Mouse (Mus musculus) left cerebral cortex, adult 11 months (tissue): ENCODE measurements around the gene Podxl2.
A peak's percentile ranks its signal among the peaks of the same experiment; 100 is the strongest.

Experiments
- DNase-seq: peaks from one replicate; pipeline ENCODE4 v3.0.0; 2022; ENCODE audit warnings: low spot score

The Podxl2 gene

DNA sequence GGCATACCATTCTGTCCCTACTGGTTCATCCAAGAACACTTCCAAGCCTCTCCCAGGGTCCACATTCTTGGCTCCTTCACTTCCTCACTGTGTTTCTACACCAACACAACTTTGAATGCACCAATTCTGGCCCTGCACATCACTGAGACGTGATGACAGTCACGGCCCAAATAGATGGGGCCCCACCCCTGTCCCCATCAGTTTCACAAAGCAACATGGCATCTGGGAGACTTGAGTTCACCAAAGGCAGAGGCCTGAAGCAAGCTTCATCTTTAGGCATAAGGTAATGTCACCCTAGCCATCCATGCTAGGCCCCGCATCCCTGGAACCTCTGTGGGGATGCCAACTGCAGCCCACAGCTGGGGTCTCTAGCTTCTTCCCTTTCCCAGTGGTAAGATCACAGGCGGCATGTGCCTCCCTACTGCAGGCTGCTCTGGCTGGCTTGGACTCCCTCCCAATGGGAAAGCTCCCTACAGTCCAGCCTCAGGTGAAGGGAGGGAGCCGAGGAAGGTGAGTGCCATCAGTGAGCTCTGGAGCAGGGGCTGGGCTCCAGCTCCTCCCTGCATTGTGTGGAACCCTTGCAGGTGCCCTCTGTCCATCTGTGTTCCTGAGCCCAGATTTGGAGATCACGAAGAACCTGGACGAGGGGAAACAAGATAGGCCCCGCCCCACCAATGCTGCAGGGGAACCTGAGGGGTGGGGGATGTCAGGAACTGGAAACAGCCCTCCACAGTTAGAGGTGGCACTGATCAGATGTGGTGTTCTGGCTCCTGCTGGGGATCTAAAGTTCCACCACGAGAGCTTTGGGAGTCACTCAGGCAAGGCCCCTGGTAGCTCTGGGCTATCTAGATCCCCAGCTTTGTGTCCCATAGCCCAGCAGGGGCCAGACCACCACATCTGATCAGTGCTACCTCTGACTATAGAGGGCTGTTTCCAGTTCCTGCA is 30.8 kb downstream of the Podxl2 start:
- no peak for DNase-seq

- DNase-seq = no peak
These were observed 31.6 kb downstream of the Podxl2 start for GRCm38 (mm10) chr6:88843241-88843640.

DNA sequence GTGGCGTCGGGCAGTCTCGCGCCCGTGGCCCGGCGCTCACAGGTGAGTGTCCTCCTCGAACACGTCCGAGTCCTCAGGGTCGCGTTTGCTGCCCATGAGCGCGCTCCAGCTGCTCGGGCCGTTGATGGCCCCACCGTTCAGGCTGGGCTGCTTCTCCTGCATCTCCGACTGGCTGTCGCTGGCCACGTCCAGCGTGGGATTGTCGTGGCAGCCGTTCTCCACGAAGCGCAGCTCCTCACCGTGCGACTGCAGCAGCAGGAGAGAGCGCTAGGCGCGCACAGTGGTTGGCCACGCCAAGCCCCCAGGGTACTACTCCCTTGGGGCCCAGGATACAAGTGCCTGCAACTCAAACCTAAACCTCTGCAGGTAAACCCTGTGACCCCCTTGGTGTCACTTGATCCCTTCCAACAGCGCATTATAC is 32.1 kb downstream of the Podxl2 start:
- DNase-seq = no peak

DNA sequence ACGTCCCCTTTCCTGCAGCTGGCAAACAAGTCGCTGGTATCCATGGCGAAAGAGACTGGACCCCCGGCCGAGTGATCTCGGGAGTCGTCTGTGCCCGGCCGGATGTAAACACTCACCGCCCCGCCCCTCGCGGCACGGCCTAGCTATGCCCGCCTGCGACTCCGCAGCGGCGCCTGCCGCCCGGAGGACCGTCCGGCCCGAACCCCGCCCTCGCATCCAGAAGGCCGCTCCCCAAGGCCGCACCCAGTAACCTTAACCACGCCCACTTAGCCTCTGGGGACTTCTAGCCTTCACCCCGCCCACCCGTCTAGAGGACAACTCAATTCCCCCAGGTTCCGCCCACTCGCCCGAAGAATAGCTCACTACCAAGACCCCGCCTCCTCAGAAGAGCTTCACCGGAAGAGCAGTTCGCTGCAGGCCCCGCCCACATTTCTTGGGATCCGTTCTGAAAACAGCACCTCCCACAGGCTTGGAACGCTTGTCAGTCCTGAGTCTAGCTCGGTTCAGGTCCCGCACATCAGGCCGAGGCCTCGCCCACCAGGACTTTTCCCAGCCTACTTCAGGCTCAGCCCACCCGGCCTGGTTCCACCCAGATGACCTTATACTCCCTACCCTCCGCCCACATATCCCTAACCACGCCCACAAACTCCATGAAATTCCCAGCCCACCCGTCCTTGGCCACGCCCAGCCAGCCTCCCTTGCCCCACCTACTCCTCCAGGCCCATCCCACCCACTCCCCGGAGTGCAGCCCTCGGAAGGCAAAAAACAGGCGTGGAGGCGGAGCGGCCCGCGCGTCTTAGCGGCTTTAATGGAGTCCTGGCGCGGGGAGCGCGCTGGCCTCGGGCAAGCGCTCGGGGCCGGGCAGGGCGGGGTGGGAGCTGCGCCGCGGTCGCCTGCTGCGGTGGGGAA is 32.8 kb downstream of the Podxl2 start, which contains the start of gene Abtb1:
Gene Abtb1 (minus strand): TSS at position 204 of the 909 bp plus-strand sequence.
- peak; percentile 99 for DNase-seq

DNA sequence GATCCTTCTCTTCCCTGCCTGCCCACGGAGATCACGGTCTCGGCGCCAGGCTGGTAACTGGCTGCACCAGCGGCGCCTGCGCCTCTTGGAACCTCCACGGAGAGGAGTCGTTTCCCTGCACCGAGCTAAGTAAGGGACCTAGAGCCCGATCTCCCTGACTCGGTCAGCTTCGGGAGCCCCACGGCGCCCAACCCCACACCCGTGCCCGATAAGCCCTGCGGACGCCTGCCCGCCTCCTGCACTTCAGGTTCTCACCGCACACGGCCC is 33.4 kb downstream of the Podxl2 start:
- no peak for DNase-seq

GRCm38 (mm10) chr6:88840791-88841513 is 33.9 kb downstream of the Podxl2 start:
- DNase-seq = no peak

- DNase-seq = no peak
These were observed 34.6 kb downstream of the Podxl2 start for GRCm38 (mm10) chr6:88840211-88840610.

DNA sequence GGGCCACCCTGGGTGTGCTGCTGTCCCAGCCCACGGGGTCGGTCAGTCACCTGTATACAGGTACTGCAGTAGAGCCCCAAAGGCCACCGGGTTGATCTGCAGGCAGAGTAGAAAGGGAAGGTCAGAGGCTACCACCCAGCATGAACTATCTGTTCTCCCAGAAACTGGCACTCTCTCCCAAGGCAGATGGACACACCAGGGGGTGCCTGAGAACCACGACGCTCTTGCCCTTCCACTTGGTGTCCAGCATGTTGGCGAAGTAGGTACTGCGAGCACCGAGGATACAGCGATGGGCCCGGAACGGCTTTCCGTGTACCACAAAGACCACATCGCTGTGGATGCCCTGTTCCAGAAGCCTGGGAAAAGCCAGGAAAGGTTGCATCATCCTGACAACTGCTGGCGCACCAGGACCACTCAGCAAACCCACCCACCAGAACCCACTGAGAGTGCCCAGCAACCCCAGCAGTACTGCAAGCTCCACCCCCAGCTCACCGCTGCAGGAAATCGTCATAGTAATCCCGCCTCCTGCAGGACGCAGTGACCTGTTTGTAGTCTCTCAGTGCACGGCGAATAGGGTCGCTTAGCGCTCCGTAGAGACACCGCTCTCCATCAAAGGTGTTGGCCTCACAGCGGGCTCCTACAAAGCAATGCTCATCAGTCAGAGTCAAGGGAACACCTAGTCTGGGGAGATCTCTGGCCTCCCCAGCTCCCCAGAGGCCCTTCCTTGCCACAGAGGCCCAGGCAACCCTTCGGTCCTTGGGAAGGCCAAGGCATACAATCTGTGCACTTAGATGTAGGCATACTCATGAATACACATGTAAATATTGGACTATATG is 35.5 kb downstream of the Podxl2 start:
- no peak for DNase-seq

DNA sequence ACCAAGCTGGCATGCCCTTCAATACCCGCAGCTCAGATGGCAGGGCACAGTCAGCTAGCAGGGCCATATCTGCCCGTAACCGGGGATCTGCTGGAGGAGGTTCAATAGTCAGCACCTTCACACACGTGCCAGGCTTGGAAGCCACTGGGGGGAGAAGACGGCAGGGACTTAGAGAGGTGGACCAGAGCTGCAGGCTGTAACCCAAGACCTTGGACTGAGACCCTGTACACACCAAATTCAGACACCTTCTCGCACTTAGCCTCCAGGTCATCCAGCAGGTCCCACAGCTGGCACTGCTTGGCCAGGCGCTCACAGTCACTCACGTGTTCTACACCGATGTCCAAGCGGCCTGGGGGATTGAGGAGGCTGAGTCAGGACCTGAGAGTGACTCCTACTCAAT is 36.2 kb downstream of the Podxl2 start:
- DNase-seq = no peak

DNA sequence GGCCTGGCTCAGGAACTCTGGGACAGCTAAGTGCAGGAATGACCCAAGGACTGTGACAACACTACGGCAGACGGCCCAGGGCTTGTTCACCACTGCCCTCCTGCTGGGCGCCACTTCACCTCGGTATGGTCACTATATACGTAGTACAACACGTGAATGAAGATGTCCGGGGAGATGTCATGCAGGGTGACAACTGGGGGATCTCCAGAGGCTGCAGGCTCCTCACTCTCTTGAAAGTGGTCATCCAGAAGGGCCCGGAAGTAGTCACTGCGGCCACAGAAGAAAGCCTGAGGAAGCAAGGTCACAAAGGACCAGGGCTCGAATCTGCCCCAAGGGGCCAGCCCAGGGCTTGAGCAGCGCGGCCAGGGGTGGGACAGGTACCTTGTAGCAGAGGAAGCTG is 36.8 kb downstream of the Podxl2 start:
- DNase-seq = no peak

DNA sequence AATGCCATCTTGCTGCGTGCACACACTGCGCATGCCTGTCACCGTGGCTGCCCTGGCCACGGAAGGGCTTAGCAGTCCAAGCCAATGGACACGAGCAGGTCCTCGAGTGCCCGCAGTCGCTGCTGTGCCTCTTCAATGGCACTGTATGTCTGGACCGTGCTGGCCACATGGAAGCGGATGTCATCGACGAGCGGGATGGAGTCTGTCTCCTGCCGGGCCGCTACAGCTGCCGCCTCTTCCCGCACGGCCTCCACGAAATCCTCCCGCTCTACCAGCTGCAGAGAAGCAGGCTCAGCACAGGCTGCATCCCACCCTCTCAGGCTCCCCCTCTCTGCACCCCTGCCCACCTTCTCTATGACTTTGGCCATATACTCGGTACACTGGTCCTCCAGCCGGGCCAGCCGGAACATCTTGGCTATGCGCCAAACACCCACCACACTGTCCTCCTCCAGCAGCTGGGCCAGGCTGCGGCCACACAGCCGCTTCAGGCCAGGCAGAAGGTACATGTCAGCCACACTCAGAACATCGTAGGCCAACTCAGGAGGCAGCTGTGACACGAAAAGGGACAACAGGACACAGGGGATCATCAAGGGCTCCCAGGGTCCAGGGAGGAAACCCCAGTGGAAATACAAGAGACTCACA is 38.5 kb downstream of the Podxl2 start:
- DNase-seq = no peak

DNA sequence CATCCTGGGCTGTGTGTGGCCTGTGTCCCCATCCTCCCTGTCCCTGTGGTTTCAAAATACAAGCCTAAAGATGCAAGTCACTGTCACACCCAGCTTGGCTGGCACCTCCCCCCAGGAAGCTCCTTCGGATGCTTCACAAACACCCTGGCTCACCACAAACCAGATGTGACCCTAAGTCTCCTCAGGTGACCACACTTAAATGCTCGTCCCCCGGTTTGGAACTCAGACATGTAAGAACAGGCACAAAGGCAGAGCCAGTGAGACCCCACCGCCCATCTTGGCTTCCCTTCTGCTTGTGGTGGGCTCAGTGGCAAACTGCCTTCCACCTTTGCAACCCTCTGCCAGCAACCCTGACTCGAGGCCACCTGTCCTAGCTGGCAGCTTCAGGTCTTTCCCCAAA is 39.8 kb downstream of the Podxl2 start:
- DNase-seq = no peak

DNA sequence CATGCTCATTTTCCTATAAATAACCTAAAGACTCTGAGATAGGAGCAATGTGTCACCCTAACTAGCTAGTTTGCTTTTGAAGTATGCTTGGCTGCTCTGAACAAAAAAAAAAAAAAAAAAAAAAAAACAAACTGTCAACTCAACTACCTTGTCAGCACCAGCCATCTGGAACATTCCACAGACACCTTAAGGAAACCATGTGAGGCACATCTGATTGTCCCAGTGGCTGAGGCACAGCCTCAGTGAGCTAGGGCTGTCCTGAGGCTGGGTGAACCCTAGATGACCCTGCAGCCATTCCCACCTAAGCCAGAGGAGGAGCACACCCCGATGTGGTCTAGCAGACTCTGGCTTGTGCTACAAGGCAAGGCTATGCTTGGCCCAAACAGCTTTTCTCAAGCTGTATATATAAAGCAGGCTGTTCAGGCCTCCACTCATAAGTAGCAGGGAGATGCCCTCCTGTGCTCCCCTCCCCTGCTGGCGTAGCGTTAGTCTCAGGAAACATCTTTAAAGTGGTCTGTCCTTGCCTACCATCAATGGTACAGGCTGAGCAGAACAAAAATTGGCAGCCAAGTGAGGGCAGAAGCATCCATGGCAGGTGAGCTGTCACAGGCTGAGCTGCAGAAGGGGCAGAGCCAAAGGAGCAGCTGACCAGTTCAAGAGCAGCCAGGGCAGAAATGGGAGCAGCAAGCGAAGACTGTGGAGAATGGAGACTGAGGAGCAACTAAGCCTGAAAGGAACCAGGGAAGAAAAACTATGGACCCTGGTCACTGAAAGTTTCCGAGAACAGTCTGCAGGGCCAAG is 41.3 kb downstream of the Podxl2 start:
- no peak for DNase-seq

DNA sequence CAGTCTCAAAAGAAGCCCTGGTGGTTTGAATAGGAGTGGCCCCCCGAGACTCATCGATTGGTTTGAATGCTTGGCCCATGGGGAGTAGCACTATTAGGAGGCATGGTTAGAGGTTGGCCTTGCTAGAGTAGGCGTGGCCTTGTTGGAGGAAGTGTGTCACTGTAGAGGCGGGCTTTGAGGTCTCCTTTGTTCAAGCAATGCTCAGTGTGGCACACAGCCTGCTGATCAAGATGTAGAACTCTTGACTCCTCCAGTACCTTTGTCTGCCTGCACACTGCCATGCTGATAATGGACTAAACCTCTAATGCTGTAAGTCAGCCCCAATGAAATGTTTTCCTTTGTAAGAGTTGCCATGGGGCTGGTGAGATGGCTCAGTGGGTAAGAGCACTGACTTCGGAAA is 42.2 kb downstream of the Podxl2 start:
- no peak for DNase-seq

DNA sequence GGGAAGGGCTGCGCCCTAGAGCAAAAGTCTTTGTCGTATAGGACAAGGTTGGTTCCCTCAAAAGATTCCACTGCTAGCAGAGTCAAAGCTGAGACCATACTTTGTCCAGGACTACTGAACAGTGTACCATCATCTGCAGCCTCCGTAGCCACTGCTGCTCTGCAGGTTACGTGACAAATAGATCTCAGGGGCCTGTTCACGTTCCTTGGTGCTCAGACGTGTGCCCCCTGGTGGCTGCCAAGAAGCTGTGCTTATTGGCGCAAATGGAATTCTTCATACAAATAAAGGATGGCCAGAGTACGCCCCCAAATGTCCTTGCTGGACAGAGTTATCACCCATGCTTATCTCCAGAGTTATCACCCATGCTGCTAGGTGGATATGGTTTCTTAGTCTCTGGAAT is 43.4 kb downstream of the Podxl2 start:
- DNase-seq = no peak

GRCm38 (mm10) chr6:88830112-88830702 is 44.6 kb downstream of the Podxl2 start:
- no peak for DNase-seq

DNA sequence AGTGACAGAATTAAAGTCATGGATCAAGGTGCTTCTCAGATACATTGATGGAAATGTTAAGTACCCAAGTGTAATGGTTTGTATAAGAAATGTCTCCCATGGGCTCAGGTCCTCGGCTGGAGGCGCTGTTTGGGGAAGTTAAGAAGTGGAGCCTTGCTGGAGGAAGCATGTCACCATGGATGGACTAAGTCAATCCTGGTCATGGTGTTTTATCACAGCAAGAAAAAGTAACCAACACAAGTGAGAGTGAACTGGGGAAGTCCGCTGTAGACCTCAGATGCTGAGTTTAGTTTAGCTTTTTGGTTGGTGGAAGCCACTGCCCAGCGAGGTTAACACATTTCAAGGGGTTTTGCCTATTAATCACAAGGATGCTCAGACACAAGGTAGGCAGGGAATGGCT is 45.3 kb downstream of the Podxl2 start:
- no peak for DNase-seq

- DNase-seq = no peak
These were observed 46.4 kb downstream of the Podxl2 start for GRCm38 (mm10) chr6:88828206-88829009.
